8 mouse cellular contexts compared by ENCODE assay signal in genomic region chr11:59808170-59808960, GRCm38 (mm10). TPM values are rescaled to one million over a fixed set of nuclear protein-coding genes. Genes with fewer than 3 reads are reported as not detected.
DNase-seq lines count a peak whose midpoint lies in the region; ATAC-seq and TF ChIP-seq lines count a peak whose summit lies in the region.

No protein-coding gene starts in this region.

- peaks cover 5% of the 10 kb centered on the region for H3K4me1 ChIP-seq in brown adipose tissue, adult 24 weeks (ENCODE audit: control insufficient read depth, insufficient read depth, insufficient read length, low read length)
- peaks cover 19% of the 10 kb centered on the region for H3K4me1 ChIP-seq in hindbrain, embryonic 15.5 days (replicated peaks)

- 64% methylated on average over 14 of the region's 14 CpGs for WGBS in hindbrain, embryonic 15.5 days

- no peaks in the 10 kb centered on the region for H3K9me3 ChIP-seq in hindbrain, embryonic 15.5 days

- peaks cover 21% of the 10 kb centered on the region for H3K36me3 ChIP-seq in hindbrain, embryonic 15.5 days
- peaks cover 5% of the 10 kb centered on the region for H3K36me3 ChIP-seq in myocyte (ENCODE audit: control insufficient read depth, insufficient read depth)

- TF ChIP-seq CTCF in left cerebral cortex, adult 2 months (IDR thresholded peaks at IDR 0.05) = no peak; the same call in 1 of the 2 replicates

- H3K9ac ChIP-seq in hindbrain, embryonic 15.5 days = peak overlapping the region; percentile 93; the same call in 1 of the 2 replicates

- intact Hi-C loops in left cerebral cortex, adult 2 months (cut with DNase I) = no loop called here
- intact Hi-C loops in left cerebral cortex, postnatal 36 days (cut with DNase I) = no loop called here

- no peaks in the 10 kb centered on the region for H3K27me3 ChIP-seq in hindbrain, embryonic 15.5 days
- H3K27me3 ChIP-seq in myocyte (ENCODE audit: control insufficient read depth, insufficient read depth, insufficient read length) = no peaks in the 10 kb centered on the region

- no peak overlapping the region for H3K27ac ChIP-seq in left cerebral cortex, adult 2 months
- H3K27ac ChIP-seq in brown adipose tissue, adult 24 weeks (replicated peaks; ENCODE audit: low read depth, low read length) = peak overlapping the region; percentile 100
- H3K27ac ChIP-seq in hindbrain, embryonic 15.5 days (replicated peaks) = no peak overlapping the region

- H3K4me3 ChIP-seq in left cerebral cortex, adult 2 months = peak overlapping the region; percentile 86
- peak overlapping the region; percentile 85 for H3K4me3 ChIP-seq in brown adipose tissue, adult 24 weeks (ENCODE audit: insufficient read depth, low read depth, low read length)
- peak overlapping the region; percentile 68 for H3K4me3 ChIP-seq in hindbrain, embryonic 15.5 days
- H3K4me3 ChIP-seq in myocyte = peak overlapping the region; percentile 99

- peak overlapping the region; percentile 83 for H3K4me2 ChIP-seq in hindbrain, embryonic 15.5 days
- peak overlapping the region; percentile 99 for H3K4me2 ChIP-seq in myocyte (ENCODE audit: low read depth)

- DNase-seq in left cerebral cortex, adult 2 months (ENCODE audit: extremely low spot score in 1 of 2, low spot score in 2 of 2) = no peak
- no peak for DNase-seq in left cerebral cortex, postnatal 36 days (ENCODE audit: low spot score in 2 of 2)
- DNase-seq in urinary bladder, postnatal 14 days (ENCODE audit: low spot score) = no peak
- DNase-seq in right cerebral cortex, postnatal 25 days = no peak
- DNase-seq in adrenal gland, adult 8-10 months = no peak

- no peak for TF ChIP-seq POLR2A in myocyte (IDR thresholded peaks at IDR 0.05; ENCODE audit: insufficient read length, low read depth)

- H3ac ChIP-seq in myocyte (ENCODE audit: control insufficient read depth, insufficient read length) = peak overlapping the region; percentile 76

- no peak for ATAC-seq in hindbrain, embryonic 15.5 days (ENCODE audit: low FRiP score, low read depth)

- H3K79me2 ChIP-seq in myocyte (ENCODE audit: control insufficient read depth, insufficient read depth) = peaks cover 25% of the 10 kb centered on the region

TF ChIP-seq in myocyte, 11 proteins besides CTCF, POLR2A, EP300 and RAD21:
- TF ChIP-seq TCF12 (IDR thresholded peaks at IDR 0.05; ENCODE audit: insufficient read depth, poor library complexity, severe bottlenecking) (no peak), POLR2AphosphoS2 (IDR thresholded peaks at IDR 0.05; ENCODE audit: insufficient read length, low read depth) (peak; percentile 35)

RNA-seq across cellular contexts. Expression of gene Flcn, which starts 1.5 kb away (rescaled TPM):
- total RNA-seq in left cerebral cortex, adult 2 months (2021) = 10 to 100 TPM; 45.8 to 49.1 TPM
- total RNA-seq in left cerebral cortex, postnatal 36 days (2021) = 10 to 100 TPM; 48.6 to 48.9 TPM
- 17.9 and 27.3 TPM in 2 replicates for polyA plus RNA-seq in brown adipose tissue, adult 24 weeks (2012; ENCODE audit: insufficient read depth, insufficient read length, missing spikeins)
- 42.4 and 44.8 TPM in 2 replicates for polyA plus RNA-seq in hindbrain, embryonic 15.5 days (2015; fragmentation: Nextera tagmentation; extraction: Ambion mirVana)
- 43.9 TPM for polyA plus RNA-seq in myocyte (2012; fragmentation: generic; extraction: Trizol)
- total RNA-seq in adrenal gland, adult 8-10 months (2022) = 10 to 100 TPM; 49.9 to 61.3 (median 57.3) TPM

RNA-seq across cellular contexts. Expression of gene Pld6, which starts 20.9 kb away (rescaled TPM):
- 1 to 10 TPM in 1 of 2 experiments, under 1 TPM in 1; 0.75 to 1.3 TPM for total RNA-seq in left cerebral cortex, adult 2 months (2021)
- 1 to 10 TPM in 1 of 2 experiments, under 1 TPM in 1; 0.81 to 1.1 TPM for total RNA-seq in left cerebral cortex, postnatal 36 days (2021)
- polyA plus RNA-seq in brown adipose tissue, adult 24 weeks (2012; ENCODE audit: insufficient read depth, insufficient read length, missing spikeins) = 1.3 and 3.8 TPM in 2 replicates
- polyA plus RNA-seq in hindbrain, embryonic 15.5 days (2015; fragmentation: Nextera tagmentation; extraction: Ambion mirVana) = 15.1 and 16.4 TPM in 2 replicates
- 0.02 TPM for polyA plus RNA-seq in myocyte (2012; fragmentation: generic; extraction: Trizol)
- total RNA-seq in adrenal gland, adult 8-10 months (2022) = 1 to 10 TPM in 3 of 4 experiments, under 1 TPM in 1; 0.81 to 2.4 (median 1.6) TPM

RNA-seq across cellular contexts. Expression of gene Nt5m, which starts 30.9 kb away (rescaled TPM):
- total RNA-seq in left cerebral cortex, adult 2 months (2021) = 10 to 100 TPM; 49.5 to 51.1 TPM
- 10 to 100 TPM; 53.6 to 59.0 TPM for total RNA-seq in left cerebral cortex, postnatal 36 days (2021)
- polyA plus RNA-seq in brown adipose tissue, adult 24 weeks (2012; ENCODE audit: insufficient read depth, insufficient read length, missing spikeins) = 32.1 and 33.2 TPM in 2 replicates
- 70.3 and 74.8 TPM in 2 replicates for polyA plus RNA-seq in hindbrain, embryonic 15.5 days (2015; fragmentation: Nextera tagmentation; extraction: Ambion mirVana)
- 30.8 TPM for polyA plus RNA-seq in myocyte (2012; fragmentation: generic; extraction: Trizol)
- 10 to 100 TPM; 26.2 to 34.5 (median 32.1) TPM for total RNA-seq in adrenal gland, adult 8-10 months (2022)

RNA-seq across cellular contexts. Expression of gene Cops3, which starts 31.3 kb away (rescaled TPM):
- total RNA-seq in left cerebral cortex, adult 2 months (2021) = 10 to 100 TPM; 68.7 to 69.1 TPM
- 10 to 100 TPM; 64.3 to 70.6 TPM for total RNA-seq in left cerebral cortex, postnatal 36 days (2021)
- 105 and 106 TPM in 2 replicates for polyA plus RNA-seq in brown adipose tissue, adult 24 weeks (2012; ENCODE audit: insufficient read depth, insufficient read length, missing spikeins)
- 183 and 185 TPM in 2 replicates for polyA plus RNA-seq in hindbrain, embryonic 15.5 days (2015; fragmentation: Nextera tagmentation; extraction: Ambion mirVana)
- polyA plus RNA-seq in myocyte (2012; fragmentation: generic; extraction: Trizol) = 65.7 TPM
- total RNA-seq in adrenal gland, adult 8-10 months (2022) = 100 to 1,000 TPM in 2 of 4 experiments, 10 to 100 TPM in 2; 96.1 to 110 (median 102) TPM
